Mouse (Mus musculus) embryonic stem cell, embryonic (primary cell): ENCODE measurements at regions not wholly inside any gene's neighbourhood (a gene's known extent, or its start where the extent isn't known, plus 50 kb on each side); places are given as distances from the start of the nearest gene placed in this dataset.

Experiments
- CTCF ChIA-PET, 4 experiments: fragments of 300-600 bp in 2 of 4; fragments of 350-600 bp in 2 of 4; sonication (Branson Sonifier 250); formaldehyde crosslinking; loops; one replicate each; lab custom pipeline; 2022; ENCODE audit warnings: inconsistent platforms in 2 of 4; lab: Charles Lee
- POLR2A ChIA-PET, 4 experiments: fragments of 300-600 bp in 2 of 4; fragments of 350-600 bp in 2 of 4; sonication (Branson Sonifier 250); formaldehyde crosslinking; loops; one replicate each; lab custom pipeline; 2022; ENCODE audit warnings: antibody characterized with exemption in 4 of 4, inconsistent platforms in 1 of 4; lab: Charles Lee

- CTCF ChIA-PET: interaction anchor here in 1 of 4 experiments (0.6 kb wide), 1 partner anchor 8 kb away, joined by 5 read pairs; no protein-coding TSS in a partner anchor
- POLR2A ChIA-PET: interaction anchor here in 1 of 4 experiments (0.6 kb wide), 1 partner anchor 248 kb away, joined by 4 read pairs; no protein-coding TSS in a partner anchor
Measured at GRCm38 (mm10) chr12:77696039-77696631, 458.2 kb downstream of the Fut8 start.

- POLR2A ChIA-PET: interaction anchor here in 1 of 4 experiments (0.6 kb wide), 1 partner anchor 248 kb away, joined by 4 read pairs; no protein-coding TSS in a partner anchor
- CTCF ChIA-PET: no interaction called here
Measured at GRCm38 (mm10) chr12:77696662-77697061, 458.7 kb downstream of the Fut8 start.

- POLR2A ChIA-PET: no interaction called here
- CTCF ChIA-PET: no interaction called here
Measured at GRCm38 (mm10) chr12:77698088-77698487, 460.2 kb downstream of the Fut8 start.

DNA sequence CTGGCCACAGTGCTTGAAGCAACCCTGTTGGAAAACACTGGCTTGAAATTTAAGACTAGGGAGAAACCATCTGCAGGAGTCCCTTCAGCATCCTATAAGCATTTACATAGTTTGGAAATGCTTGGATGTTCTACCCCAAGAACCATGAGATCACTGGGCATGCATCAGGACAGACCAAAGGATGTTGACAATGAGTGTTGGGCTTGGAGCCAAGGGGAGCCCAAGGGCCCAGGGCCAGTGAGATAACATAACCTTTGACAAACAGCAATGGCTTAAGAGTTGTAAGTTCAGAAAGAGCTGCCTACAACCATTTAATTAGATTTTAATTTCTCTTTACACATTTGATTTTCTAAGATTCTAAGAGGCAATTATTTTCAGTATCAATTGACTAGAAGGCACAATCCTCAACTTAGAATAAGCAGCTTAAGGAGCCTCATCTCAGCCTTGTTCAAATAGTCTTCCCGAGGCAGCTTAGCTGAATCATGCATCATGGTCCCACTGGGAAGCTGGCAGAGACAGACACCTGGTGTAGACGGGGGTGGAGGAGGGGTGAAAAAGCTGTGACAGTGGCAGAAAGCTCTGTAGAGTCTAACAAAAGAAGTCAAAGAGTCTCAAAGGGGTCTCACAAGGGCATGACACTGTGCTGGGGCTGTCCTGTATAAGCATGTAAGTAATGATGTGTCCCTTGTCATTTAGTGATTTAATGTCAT is 462.1 kb downstream of the Fut8 start:
- CTCF ChIA-PET: no interaction called here
- POLR2A ChIA-PET: interaction anchor here in 1 of 4 experiments (0.6 kb wide), 1 partner anchor 33 kb away, joined by 3 read pairs; no protein-coding TSS in a partner anchor

- CTCF ChIA-PET: no interaction called here
- POLR2A ChIA-PET: interaction anchor here in 1 of 4 experiments (1.0 kb wide), 1 partner anchor 754 kb away, joined by 3 read pairs; the partner anchor contains the start of gene Max
Measured at GRCm38 (mm10) chr12:77715506-77715905, 477.6 kb downstream of the Fut8 start.

GRCm38 (mm10) chr12:77715979-77716378 is 478.1 kb downstream of the Fut8 start:
- CTCF ChIA-PET: no interaction called here
- POLR2A ChIA-PET: interaction anchor here in 1 of 4 experiments (1.0 kb wide), 1 partner anchor 754 kb away, joined by 3 read pairs; the partner anchor contains the start of gene Max

- POLR2A ChIA-PET: no interaction called here
- CTCF ChIA-PET: no interaction called here
Measured at GRCm38 (mm10) chr12:77727766-77728165, 466.3 kb upstream of the Gm6657 start.

- ChIA-PET POLR2A (no interaction called here), CTCF (no interaction called here)
Measured at GRCm38 (mm10) chr12:77739047-77739760, 454.8 kb upstream of the Gm6657 start.

GRCm38 (mm10) chr12:77742716-77743115 is 451.3 kb upstream of the Gm6657 start:
- ChIA-PET CTCF (interaction anchor here in 1 of 4 experiments (0.5 kb wide), 1 partner anchor 259 kb away, joined by 3 read pairs; no protein-coding TSS in a partner anchor), POLR2A (no interaction called here)

GRCm38 (mm10) chr12:77749438-77750007 is 444.5 kb upstream of the Gm6657 start:
- ChIA-PET CTCF (interaction anchor here in 1 of 4 experiments (0.6 kb wide), 1 partner anchor 16 kb away, joined by 14 read pairs; no protein-coding TSS in a partner anchor), POLR2A (no interaction called here)

DNA sequence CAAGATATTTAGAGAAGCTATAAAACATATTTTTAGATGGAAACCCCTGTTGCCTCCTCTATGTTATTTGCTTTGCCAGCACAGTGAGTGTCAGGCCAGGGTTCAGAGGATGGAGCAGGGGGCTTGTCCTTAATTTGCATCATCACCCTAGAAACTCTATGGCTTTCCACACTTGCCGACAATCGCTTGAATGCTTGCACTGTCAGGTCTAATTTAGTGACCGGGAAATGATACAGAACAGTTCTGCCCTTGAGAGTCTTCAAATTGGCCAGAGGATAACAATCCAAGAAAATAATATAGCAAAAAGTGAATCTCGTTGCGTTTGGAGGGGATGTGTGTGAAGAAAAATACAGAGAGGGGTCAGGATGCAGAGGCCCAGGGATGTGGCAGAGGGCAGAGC is 441.9 kb upstream of the Gm6657 start:
- POLR2A ChIA-PET: no interaction called here
- CTCF ChIA-PET: no interaction called here

GRCm38 (mm10) chr12:77756021-77756420 is 438.0 kb upstream of the Gm6657 start:
- POLR2A ChIA-PET: interaction anchor here in 1 of 4 experiments (0.6 kb wide), 1 partner anchor 26 kb away, joined by 3 read pairs; no protein-coding TSS in a partner anchor
- CTCF ChIA-PET: no interaction called here

DNA sequence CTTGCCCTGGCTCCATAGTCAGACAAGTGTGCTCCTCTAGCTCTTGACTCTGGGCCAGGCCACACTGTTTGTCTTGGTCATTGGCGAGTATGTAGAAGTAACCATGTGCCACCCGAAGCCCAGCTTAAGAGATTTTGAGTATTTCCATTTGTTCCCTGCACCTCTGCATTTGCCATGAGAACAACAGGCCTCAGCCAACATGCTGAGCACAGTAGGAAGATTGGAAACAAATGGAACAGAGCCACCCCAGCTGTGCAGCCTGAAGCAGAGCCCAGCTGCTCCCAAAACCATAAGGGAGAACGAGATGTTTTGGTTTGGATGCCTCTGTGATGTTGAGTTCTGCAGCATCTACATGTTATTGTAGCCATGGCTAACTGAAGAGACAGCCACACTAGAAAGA is 433.1 kb upstream of the Gm6657 start:
- CTCF ChIA-PET: no interaction called here
- POLR2A ChIA-PET: interaction anchor here in 1 of 4 experiments (1.0 kb wide), 1 partner anchor 87 kb away, joined by 3 read pairs; no protein-coding TSS in a partner anchor

DNA sequence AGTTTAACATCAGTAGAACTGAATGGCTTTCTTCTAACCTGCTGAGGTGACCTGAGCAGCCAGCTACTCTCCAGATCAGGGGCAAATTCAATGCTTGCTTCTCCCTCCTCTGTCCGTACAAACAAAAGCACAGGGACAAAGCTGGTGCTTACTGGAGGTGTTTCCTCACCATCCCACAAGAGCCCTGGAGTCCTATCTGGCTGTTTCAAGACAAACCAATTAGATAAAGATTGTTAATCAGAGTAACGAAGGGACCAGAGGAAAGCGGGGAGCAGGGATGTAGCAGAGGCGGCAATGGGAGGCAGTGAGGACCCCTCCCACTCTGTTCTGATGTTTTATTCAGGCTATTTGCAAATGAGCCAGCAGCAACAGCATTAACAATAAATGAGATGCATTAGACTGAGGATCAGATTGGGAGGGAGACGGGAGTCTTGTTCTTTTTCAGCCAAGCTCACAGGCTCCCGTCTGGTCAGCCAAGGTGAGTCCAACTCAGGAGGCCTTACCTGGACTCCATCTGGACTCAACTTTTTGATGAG is 418.0 kb upstream of the Gm6657 start:
- POLR2A ChIA-PET: no interaction called here
- CTCF ChIA-PET: no interaction called here

DNA sequence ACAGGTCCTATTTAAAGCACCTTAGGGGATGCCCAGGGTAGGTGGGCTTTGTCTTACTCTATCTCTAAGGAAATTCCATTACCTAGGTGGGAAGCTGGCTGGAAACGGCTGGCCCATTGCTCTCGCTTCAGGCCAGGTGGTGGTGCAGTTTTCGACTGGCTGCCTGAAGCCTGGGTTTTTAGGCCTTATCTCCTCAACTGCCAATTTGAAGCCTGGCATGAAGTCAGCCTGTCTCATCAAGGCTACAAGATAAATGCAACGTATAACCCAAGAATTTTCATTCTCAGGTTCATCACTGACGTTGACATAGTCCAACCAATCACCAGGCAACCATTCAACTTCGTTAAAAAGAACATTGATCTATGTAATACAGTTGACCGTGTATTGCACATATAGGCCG is 417.3 kb upstream of the Gm6657 start:
- ChIA-PET POLR2A (no interaction called here), CTCF (no interaction called here)

DNA sequence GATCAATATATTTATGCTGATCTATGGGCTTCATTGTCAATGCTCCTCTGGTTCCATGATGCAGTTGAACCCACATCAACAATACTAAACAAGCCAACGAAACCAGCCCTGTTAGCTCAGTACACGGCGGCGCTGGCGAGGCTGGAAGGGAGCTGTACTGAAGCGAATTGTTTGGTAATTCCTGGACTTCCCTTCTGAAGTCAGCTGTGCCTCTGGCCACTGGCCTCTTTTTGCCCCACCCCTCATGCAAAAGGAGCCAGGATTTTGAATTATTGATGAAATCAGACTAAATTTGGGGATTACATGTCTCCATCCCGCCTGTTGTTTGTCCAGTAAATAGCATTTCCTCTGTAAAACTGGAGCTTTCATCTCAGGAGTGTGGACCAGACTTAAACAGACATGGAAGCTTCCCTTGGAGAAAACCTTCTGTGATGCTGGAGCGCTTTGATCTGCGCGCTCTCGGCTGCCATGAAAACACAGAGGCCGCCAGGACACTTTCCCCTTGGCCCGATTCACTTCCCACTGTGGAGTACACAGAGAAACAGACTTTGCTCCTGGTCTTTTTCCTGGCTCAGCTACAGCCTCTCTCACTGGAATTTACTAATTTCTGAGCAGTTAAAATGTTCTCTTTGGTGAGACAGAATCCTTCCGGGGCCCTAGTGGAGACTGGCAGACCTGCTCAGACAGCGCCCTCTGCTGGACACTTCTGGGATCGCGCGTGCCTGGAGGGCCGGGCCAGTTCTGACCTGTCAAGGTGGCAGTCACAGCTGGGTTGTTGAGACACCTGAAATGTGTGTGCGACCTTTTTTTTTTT is 412.9 kb upstream of the Gm6657 start:
- ChIA-PET CTCF (interaction anchor here (0.5 to 2.0 kb wide), 40 partner anchors 9 to 944 kb away, joined by 3 to 10 read pairs (median 4); no protein-coding TSS in a partner anchor), POLR2A (interaction anchor here in 1 of 4 experiments (0.6 kb wide), 1 partner anchor 9 kb away, joined by 3 read pairs; no protein-coding TSS in a partner anchor)

GRCm38 (mm10) chr12:77783909-77784308 is 410.1 kb upstream of the Gm6657 start:
- CTCF ChIA-PET: no interaction called here
- POLR2A ChIA-PET: no interaction called here

- POLR2A ChIA-PET: no interaction called here
- CTCF ChIA-PET: no interaction called here
Measured at GRCm38 (mm10) chr12:77785647-77786046, 408.4 kb upstream of the Gm6657 start.
